In the genomic region with DNA sequence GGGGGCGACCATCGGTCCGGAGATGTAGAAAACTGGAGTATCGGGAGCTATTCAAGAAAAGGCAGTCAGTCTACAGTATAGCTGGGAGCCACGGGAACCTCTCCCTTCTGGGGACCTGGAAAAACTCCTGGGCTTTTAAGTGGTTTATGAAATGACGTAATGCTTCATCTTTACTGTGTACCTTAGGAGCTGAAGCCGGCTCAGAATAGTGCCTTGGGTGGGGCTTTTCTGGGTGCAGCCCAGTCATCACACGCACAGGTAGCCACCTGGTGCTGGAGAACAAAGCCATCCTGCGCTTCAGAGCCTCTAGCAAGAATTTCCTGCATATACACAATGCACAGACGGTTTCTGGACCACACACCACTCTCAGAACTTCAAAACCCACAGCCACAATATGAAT, we compare ENCODE assay signal across 30 mouse cellular contexts. TPM values are rescaled to one million over a fixed set of nuclear protein-coding genes. Genes with fewer than 3 reads are reported as not detected.
A peak's percentile ranks its signal among the peaks of the same experiment; 100 is the strongest.
DNase-seq lines count a peak whose midpoint lies in the region; ATAC-seq and TF ChIP-seq lines count a peak whose summit lies in the region.
"Had no signal": no experiment of that assay in that cellular context is flagged by ENCODE, and none has a peak within 500 bp of the region (broad histone marks: within the 10 kb centered on the region; RNA-seq: fewer than 3 reads in every experiment).

No protein-coding gene starts in this region.

- TF ChIP-seq CTCF in intestine, postnatal 0 days (IDR thresholded peaks at IDR 0.05; ENCODE audit: low read depth) = no peak
- TF ChIP-seq CTCF in lung, postnatal 0 days (IDR thresholded peaks at IDR 0.05) = no peak
- no peak for TF ChIP-seq CTCF in stomach, postnatal 0 days (IDR thresholded peaks at IDR 0.05; ENCODE audit: low read depth)

- no peak for TF ChIP-seq EP300 in lung, postnatal 0 days (IDR thresholded peaks at IDR 0.05)
- no peak for TF ChIP-seq EP300 in stomach, postnatal 0 days (optimal IDR thresholded peaks at IDR 0.05)

- H3K4me1 ChIP-seq in intestine, embryonic 15.5 days (replicated peaks) = no peaks in the 10 kb centered on the region
- no peaks in the 10 kb centered on the region for H3K4me1 ChIP-seq in intestine, postnatal 0 days (replicated peaks; ENCODE audit: control insufficient read depth, insufficient read depth, low read length)
- H3K4me1 ChIP-seq in lung, postnatal 0 days (ENCODE audit: insufficient read depth, low read depth, low read length) = no peaks in the 10 kb centered on the region
- H3K4me1 ChIP-seq in stomach, embryonic 14.5 days (ENCODE audit: control insufficient read depth, insufficient read depth, low read length) = no peaks in the 10 kb centered on the region
- no peaks in the 10 kb centered on the region for H3K4me1 ChIP-seq in stomach, postnatal 0 days (replicated peaks; ENCODE audit: control insufficient read depth, insufficient read depth)
- H3K4me1 ChIP-seq: embryonic facial prominence, embryonic 12.5 days; forebrain, embryonic 12.5 days; heart, embryonic 13.5 days had no signal

- no peak overlapping the region for H3K4me2 ChIP-seq in intestine, embryonic 15.5 days (replicated peaks)
- no peak overlapping the region for H3K4me2 ChIP-seq in intestine, postnatal 0 days (replicated peaks; ENCODE audit: low read depth)
- H3K4me2 ChIP-seq in lung, postnatal 0 days (replicated peaks; ENCODE audit: low read depth, low read length) = no peak overlapping the region
- no peak overlapping the region for H3K4me2 ChIP-seq in stomach, embryonic 14.5 days (replicated peaks; ENCODE audit: low read depth, low read length)
- no peak overlapping the region for H3K4me2 ChIP-seq in stomach, postnatal 0 days (replicated peaks; ENCODE audit: low read depth)
- H3K4me2 ChIP-seq: embryonic facial prominence, embryonic 12.5 days; forebrain, embryonic 12.5 days; forebrain, embryonic 15.5 days; heart, embryonic 13.5 days; hindbrain, embryonic 14.5 days had no signal

- H3K27me3 ChIP-seq in intestine, embryonic 15.5 days (replicated peaks) = peaks cover 6% of the 10 kb centered on the region; the same call in 1 of the 2 replicates
- H3K27me3 ChIP-seq in intestine, postnatal 0 days (replicated peaks; ENCODE audit: control insufficient read depth, insufficient read depth, low read length) = no peaks in the 10 kb centered on the region
- H3K27me3 ChIP-seq in lung, postnatal 0 days (replicated peaks; ENCODE audit: insufficient read depth, low read length) = no peaks in the 10 kb centered on the region
- no peaks in the 10 kb centered on the region for H3K27me3 ChIP-seq in stomach, embryonic 14.5 days (ENCODE audit: control insufficient read depth, insufficient read depth, low read length)
- H3K27me3 ChIP-seq in stomach, postnatal 0 days (ENCODE audit: control insufficient read depth, insufficient read depth, low read length) = no peaks in the 10 kb centered on the region
- H3K27me3 ChIP-seq: CH12.LX; forebrain, embryonic 15.5 days; Patski had no signal

- no peaks in the 10 kb centered on the region for H3K36me3 ChIP-seq in intestine, embryonic 15.5 days
- H3K36me3 ChIP-seq in intestine, postnatal 0 days (ENCODE audit: control insufficient read depth, insufficient read depth) = no peaks in the 10 kb centered on the region
- no peaks in the 10 kb centered on the region for H3K36me3 ChIP-seq in lung, postnatal 0 days (ENCODE audit: insufficient read depth, low read length)
- no peaks in the 10 kb centered on the region for H3K36me3 ChIP-seq in stomach, embryonic 14.5 days (ENCODE audit: control insufficient read depth, insufficient read depth, low read length)
- H3K36me3 ChIP-seq in stomach, postnatal 0 days (ENCODE audit: control insufficient read depth, insufficient read depth, low read length) = no peaks in the 10 kb centered on the region
- H3K36me3 ChIP-seq: embryonic facial prominence, embryonic 12.5 days; forebrain, embryonic 12.5 days; forebrain, embryonic 15.5 days; G1E; heart, embryonic 13.5 days had no signal

- no peak overlapping the region for H3K27ac ChIP-seq in intestine, embryonic 15.5 days
- no peak overlapping the region for H3K27ac ChIP-seq in intestine, postnatal 0 days (ENCODE audit: low read depth, low read length)
- H3K27ac ChIP-seq in lung, postnatal 0 days (ENCODE audit: low read length) = no peak overlapping the region
- no peak overlapping the region for H3K27ac ChIP-seq in stomach, embryonic 14.5 days (ENCODE audit: low read length)
- no peak overlapping the region for H3K27ac ChIP-seq in stomach, postnatal 0 days (replicated peaks)
- H3K27ac ChIP-seq: embryonic facial prominence, embryonic 12.5 days; forebrain, embryonic 12.5 days; forebrain, embryonic 15.5 days; heart, embryonic 13.5 days; hindbrain, embryonic 14.5 days; hindbrain, postnatal 0 days had no signal

- peak; percentile 44 for DNase-seq in lung, postnatal 0 days (ENCODE audit: low spot score)
- no peak for DNase-seq in lung, postnatal 14 days
- peak; percentile 36 for DNase-seq in stomach, postnatal 0 days (ENCODE audit: low spot score)
- no peak for DNase-seq in right cerebral cortex, postnatal 25 days
- no peak for DNase-seq in embryo, embryonic 10 days (ENCODE audit: low spot score)
- DNase-seq: adrenal gland, adult 8-10 months; adrenal gland, postnatal 25 days; B cell, adult 2 months; cerebellum, adult 11-12 months; cerebellum, adult 8-10 months; cerebellum, postnatal 10 days; cerebellum, postnatal 36 days; gastrocnemius, postnatal 25 days; heart, adult 18-20 months; heart, postnatal 14 days had no signal

- ATAC-seq in intestine, embryonic 15.5 days = peak; percentile 55; the same call in 1 of the 2 replicates
- no peak for ATAC-seq in intestine, postnatal 0 days
- peak; percentile 68 for ATAC-seq in lung, postnatal 0 days
- 0 out of 2 replicates have a peak, but pooled peaks have one; percentile 14 for ATAC-seq in stomach, embryonic 14.5 days (ENCODE audit: insufficient number of reproducible peaks, insufficient read depth, low FRiP score, low read depth)
- peak; percentile 76 for ATAC-seq in stomach, postnatal 0 days (ENCODE audit: low FRiP score, low TSS enrichment)
- ATAC-seq: activated CD4-positive, CD25-positive, alpha-beta regulatory T cell, adult 4 months; forebrain, embryonic 15.5 days; hindbrain, postnatal 0 days; inflammation-experienced regulatory T-cells, adult 6 months; Patski had no signal

- no peak overlapping the region for H3K4me3 ChIP-seq in intestine, embryonic 15.5 days (replicated peaks)
- H3K4me3 ChIP-seq in intestine, postnatal 0 days (ENCODE audit: low read depth, low read length) = no peak overlapping the region
- no peak overlapping the region for H3K4me3 ChIP-seq in lung, postnatal 0 days (ENCODE audit: low read depth, low read length)
- H3K4me3 ChIP-seq in stomach, embryonic 14.5 days (ENCODE audit: low read depth, low read length) = no peak overlapping the region
- H3K4me3 ChIP-seq in stomach, postnatal 0 days (ENCODE audit: low read depth, low read length) = no peak overlapping the region
- H3K4me3 ChIP-seq: embryonic facial prominence, embryonic 12.5 days; erythroblast, embryonic 14.5 days; forebrain, embryonic 12.5 days; forebrain, embryonic 15.5 days; heart, embryonic 13.5 days had no signal

- WGBS in intestine, embryonic 15.5 days = 71% methylated on average over 10 of the region's 10 CpGs
- 69% methylated on average over 10 of the region's 10 CpGs for WGBS in intestine, postnatal 0 days
- WGBS in lung, postnatal 0 days = 59% methylated on average over 10 of the region's 10 CpGs
- whole genome bisulfite sequencing in stomach, embryonic 14.5 days = 69% methylated on average over 10 of the region's 10 CpGs
- 57% methylated on average over 10 of the region's 10 CpGs for WGBS in stomach, postnatal 0 days

- H3K9me3 ChIP-seq in intestine, embryonic 15.5 days = no peaks in the 10 kb centered on the region
- H3K9me3 ChIP-seq in intestine, postnatal 0 days (ENCODE audit: control insufficient read depth) = no peaks in the 10 kb centered on the region
- no peaks in the 10 kb centered on the region for H3K9me3 ChIP-seq in lung, postnatal 0 days (ENCODE audit: low read length)
- H3K9me3 ChIP-seq in stomach, embryonic 14.5 days (ENCODE audit: control insufficient read depth, low read depth, low read length) = no peaks in the 10 kb centered on the region
- H3K9me3 ChIP-seq in stomach, postnatal 0 days (ENCODE audit: control insufficient read depth, low read length) = no peaks in the 10 kb centered on the region
- H3K9me3 ChIP-seq: embryonic facial prominence, embryonic 12.5 days; forebrain, embryonic 12.5 days; forebrain, embryonic 15.5 days; G1E; heart, embryonic 13.5 days had no signal

- H3K9ac ChIP-seq in intestine, embryonic 15.5 days = no peak overlapping the region
- H3K9ac ChIP-seq in intestine, postnatal 0 days (ENCODE audit: low read depth, low read length) = no peak overlapping the region
- H3K9ac ChIP-seq in lung, postnatal 0 days (replicated peaks; ENCODE audit: low read depth) = no peak overlapping the region
- no peak overlapping the region for H3K9ac ChIP-seq in stomach, embryonic 14.5 days (replicated peaks; ENCODE audit: low read depth, low read length)
- no peak overlapping the region for H3K9ac ChIP-seq in stomach, postnatal 0 days (ENCODE audit: low read length)
- H3K9ac ChIP-seq: embryonic facial prominence, embryonic 12.5 days; forebrain, embryonic 12.5 days; forebrain, embryonic 15.5 days; heart, embryonic 13.5 days; hindbrain, embryonic 14.5 days had no signal

RNA-seq across cellular contexts. Expression of a gene that starts 7.2 kb away (rescaled TPM):
- polyA plus RNA-seq in intestine, embryonic 15.5 days (2015; fragmentation: Nextera tagmentation; extraction: Ambion mirVana) = 0.10 and 0.18 TPM in 2 replicates
- 0.07 and 0.14 TPM in 2 replicates for polyA plus RNA-seq in intestine, postnatal 0 days (2015; fragmentation: Nextera tagmentation; extraction: Ambion mirVana)
- 0.13 and 0.32 TPM in 2 replicates for polyA plus RNA-seq in lung, postnatal 0 days (2015; fragmentation: Nextera tagmentation; extraction: Ambion mirVana)
- 0.48 and 0.54 TPM in 2 replicates for polyA plus RNA-seq in stomach, embryonic 14.5 days (2014; fragmentation: Nextera tagmentation; extraction: Ambion mirVana)
- 0.28 and 0.40 TPM in 2 replicates for polyA plus RNA-seq in stomach, postnatal 0 days (2015; fragmentation: Nextera tagmentation; extraction: Ambion mirVana)
- polyA plus RNA-seq: erythroblast, embryonic 14.5 days; G1E had no signal

RNA-seq across cellular contexts. Expression of a gene that starts 30.6 kb away (rescaled TPM):
- polyA plus RNA-seq in intestine, embryonic 15.5 days (2015; fragmentation: Nextera tagmentation; extraction: Ambion mirVana) = 67.1 and 71.1 TPM in 2 replicates
- polyA plus RNA-seq in intestine, postnatal 0 days (2015; fragmentation: Nextera tagmentation; extraction: Ambion mirVana) = 22.8 and 25.1 TPM in 2 replicates
- 25.4 and 26.7 TPM in 2 replicates for polyA plus RNA-seq in lung, postnatal 0 days (2015; fragmentation: Nextera tagmentation; extraction: Ambion mirVana)
- 63.5 and 64.9 TPM in 2 replicates for polyA plus RNA-seq in stomach, embryonic 14.5 days (2014; fragmentation: Nextera tagmentation; extraction: Ambion mirVana)
- polyA plus RNA-seq in stomach, postnatal 0 days (2015; fragmentation: Nextera tagmentation; extraction: Ambion mirVana) = 30.4 and 33.7 TPM in 2 replicates

Comparison
In these comparisons a context has a peak if more than half of its experiments do, and no peak if none do; other contexts are left out.
1. DNase-seq: peak in lung, postnatal 0 days (single experiment) and stomach, postnatal 0 days (single experiment); none in lung, postnatal 14 days (single experiment), right cerebral cortex, postnatal 25 days (single experiment) and embryo, embryonic 10 days (single experiment).